Mouse (Mus musculus) heart, postnatal 4 days (tissue): Measurements from ENCODE around the gene Hspb8. TPM values are rescaled to one million over a fixed set of nuclear protein-coding genes. Genes with fewer than 3 reads are reported as not detected.
"Not testable (repeated sequence)": the region's sequence is repeated elsewhere in the genome, so short reads cannot be mapped to it uniquely, and the experiment has no call there.

ENCODE experiments used
- DNase-seq: peaks from one replicate; pipeline ENCODE4 v3.0.0; 2021
- total RNA-seq, 2 experiments: library from RNA; stranded (reverse); gene quantifications; 2 replicates each; pipeline ENCODE4 v1.2.3; 2021

Gene Hspb8
- total RNA-seq, 2 experiments from 2014 or later = 75.1 to 75.9 TPM

- DNase-seq = no peak
Observed at GRCm38 (mm10) chr5:116389321-116389720, 33.3 kb downstream of the Hspb8 start.

- DNase-seq = no peak
Observed at GRCm38 (mm10) chr5:116387302-116387935, 35.2 kb downstream of the Hspb8 start.

DNA sequence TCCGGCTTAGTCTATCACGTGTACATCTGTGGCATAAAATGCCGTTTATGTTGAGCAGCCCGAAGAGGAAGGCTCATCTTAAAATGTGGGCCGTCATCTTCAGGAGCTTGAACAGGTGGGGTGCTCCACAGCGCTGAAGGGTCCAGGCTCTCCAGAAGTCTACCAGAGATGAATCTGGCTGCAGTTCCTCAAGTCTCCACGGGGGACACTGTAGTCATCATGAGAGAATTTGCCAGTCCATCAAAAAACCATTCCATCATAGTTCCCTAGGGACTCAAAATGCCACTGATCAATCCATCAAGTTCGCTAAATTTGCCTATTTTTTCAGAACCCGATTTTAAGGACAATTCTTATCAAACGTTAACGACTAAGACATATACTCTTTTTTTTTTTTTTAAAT lies 36.6 kb downstream of the Hspb8 start:
- peak; percentile 79 for DNase-seq

DNA sequence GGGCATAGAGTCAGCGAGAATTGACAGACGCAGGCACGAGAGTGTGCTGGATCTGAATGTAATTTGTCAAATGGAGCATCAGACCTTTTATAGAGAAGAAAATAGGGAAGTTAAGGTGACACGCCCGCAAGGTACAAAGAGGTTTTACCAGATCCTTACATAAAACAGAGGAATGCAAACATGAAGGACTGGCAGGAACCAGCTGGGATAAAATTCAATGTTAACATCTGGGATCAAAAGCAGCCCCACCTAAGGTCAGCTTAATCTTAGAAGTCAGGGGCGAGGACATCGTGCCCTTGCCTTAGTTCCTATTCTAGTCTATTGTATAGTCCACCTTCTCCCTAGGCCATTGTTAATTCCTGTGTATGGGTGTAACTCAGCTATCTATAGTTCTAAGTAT lies 40.0 kb downstream of the Hspb8 start:
- not testable (repeated sequence) for DNase-seq

GRCm38 (mm10) chr5:116381726-116382125 lies 40.9 kb downstream of the Hspb8 start:
- no peak for DNase-seq

GRCm38 (mm10) chr5:116381217-116381616 lies 41.4 kb downstream of the Hspb8 start:
- no peak for DNase-seq

DNA sequence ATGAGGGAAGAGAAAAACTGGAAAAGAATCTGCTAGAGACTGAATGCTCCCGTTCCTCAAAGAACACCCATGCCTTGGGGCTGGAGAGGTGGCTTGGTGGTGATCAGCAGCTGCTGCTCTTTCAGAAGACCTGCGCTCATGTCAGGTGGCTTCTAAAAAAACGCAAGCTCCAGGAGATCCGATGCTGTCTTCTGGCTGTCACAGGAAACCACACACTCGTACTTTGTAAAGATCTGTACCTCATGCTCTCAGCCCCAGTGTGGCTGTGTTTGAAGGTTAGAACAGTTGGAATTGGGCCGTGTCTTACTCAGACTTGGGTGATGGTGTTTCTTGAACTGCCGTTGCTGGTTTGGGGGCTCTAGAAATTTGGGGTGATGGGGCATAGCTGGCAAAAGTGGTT lies 42.3 kb downstream of the Hspb8 start:
- DNase-seq = no peak

- no peak for DNase-seq
Observed at GRCm38 (mm10) chr5:116378872-116379271, 43.8 kb downstream of the Hspb8 start.

DNA sequence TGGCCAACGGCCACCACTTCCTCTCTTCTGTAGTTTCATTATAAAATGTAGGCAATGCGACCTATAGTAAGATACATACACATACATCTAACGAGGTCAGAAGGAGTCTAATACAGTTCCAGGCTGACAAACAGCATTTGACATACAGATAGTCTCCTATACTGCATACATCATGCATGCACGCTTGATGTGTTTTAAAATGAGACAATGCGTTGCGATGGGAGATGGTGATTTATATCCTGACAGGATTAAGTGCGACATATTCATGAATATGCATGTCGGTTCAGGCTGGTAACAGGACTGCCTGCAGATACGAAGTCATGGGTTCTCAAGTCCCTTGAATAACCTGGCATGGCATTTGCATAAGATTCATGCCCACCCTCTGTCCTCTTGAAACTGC lies 54.7 kb downstream of the Hspb8 start:
- DNase-seq = no peak

GRCm38 (mm10) chr5:116366889-116367682 lies 55.6 kb downstream of the Hspb8 start:
- no peak for DNase-seq

DNA sequence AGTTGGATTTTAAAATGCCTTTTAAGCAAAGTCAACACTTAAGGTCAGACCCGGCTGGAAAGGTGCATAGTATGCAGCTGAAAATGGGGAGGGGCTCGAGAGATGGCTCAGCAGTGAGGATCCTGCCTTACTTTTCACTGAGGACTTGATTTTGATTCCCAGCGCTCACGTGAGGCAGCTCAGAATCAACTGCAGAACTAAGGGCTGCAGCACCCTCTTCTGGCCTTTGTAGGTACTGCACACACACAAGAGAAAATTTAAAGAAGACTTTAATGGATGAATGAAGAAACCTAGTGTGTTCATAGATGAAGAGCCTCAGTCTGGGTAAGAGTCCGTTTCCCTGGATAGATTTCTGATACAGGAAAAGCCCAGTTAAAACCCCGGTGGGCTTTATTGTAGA lies 61.3 kb downstream of the Hspb8 start:
- DNase-seq = no peak

- no peak for DNase-seq
Observed at GRCm38 (mm10) chr5:116360751-116361150, 61.9 kb downstream of the Hspb8 start.

Other genes with a start within 250 kb of the Hspb8 start
- under 1 TPM in 1 of 2 experiments, not detected in 1; 0.12 TPM for gene Ccdc60, start 133.9 kb downstream of the Hspb8 start, total RNA-seq
- gene Srrm4, start 169.0 kb upstream of the Hspb8 start, total RNA-seq = 1 to 10 TPM; 1.8 to 3.5 TPM